Mouse (Mus musculus): ENCODE measurements around the gene Olfr943. TPM values are rescaled to one million over a fixed set of nuclear protein-coding genes. Genes with fewer than 3 reads are reported as not detected.

Gene Olfr943
- total RNA-seq (2023), result not detected

DNA sequence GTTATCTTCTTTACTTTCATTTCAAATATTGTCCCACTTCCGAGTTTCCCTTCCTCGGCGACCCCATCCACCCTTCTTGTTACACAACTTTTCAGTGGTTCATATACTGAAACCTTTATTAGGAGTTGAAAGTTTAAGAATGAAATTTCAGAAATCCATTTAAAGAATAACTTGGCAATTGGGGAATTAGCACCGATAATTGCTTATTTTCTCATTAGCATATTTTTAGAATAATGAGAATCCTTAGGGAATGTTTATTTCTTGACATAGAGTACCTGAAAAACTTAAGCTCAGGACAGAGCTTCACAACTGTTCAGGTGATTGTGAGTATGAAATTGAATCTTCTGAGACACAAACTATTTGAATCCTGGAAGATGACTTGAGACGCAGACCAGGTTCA, at the start of gene Olfr943:
TSS of gene Olfr943 (plus strand) at position 301 of the 400 bp plus-strand sequence.

DNA sequence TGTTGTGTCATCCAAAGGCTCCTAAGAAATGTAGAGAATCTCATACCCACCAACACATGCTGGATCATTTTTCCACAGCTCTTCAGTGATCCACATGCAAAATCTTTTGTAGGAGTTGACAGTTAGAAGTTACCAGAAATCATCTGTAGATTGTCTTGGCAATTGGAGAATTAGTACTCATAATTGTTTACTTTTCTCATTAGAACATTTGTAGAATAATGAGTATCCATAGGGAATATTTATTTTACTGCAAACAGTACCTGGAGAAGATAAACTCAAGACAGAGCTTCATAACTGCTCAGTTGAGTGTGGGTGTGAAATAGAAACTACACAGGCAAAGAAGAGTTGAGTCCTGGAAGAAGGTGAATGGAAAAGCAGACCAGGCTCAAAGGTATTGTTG, 38.3 kb upstream of the Olfr943 start, which contains the start of gene Olfr27:
TSS of gene Olfr27 (plus strand) at position 301 of the 400 bp plus-strand sequence.

DNA sequence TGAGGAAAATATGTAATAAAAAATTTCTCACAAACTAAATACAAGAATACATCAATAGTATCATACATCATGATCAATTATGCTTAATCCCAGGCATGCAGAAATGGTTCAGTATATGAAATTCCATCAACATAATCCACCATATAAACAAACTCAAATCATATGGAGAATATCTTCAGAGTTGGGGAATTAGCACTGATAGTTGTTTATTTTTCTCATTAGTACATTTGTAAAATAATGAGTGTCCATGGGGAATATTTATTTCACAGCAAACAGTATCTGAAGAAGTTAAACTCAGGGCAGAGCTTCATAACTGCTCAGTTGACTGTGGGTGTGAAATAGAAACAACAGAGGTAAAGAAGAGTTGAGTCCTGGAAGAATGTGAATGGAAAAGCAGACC, 35.5 kb downstream of the Olfr943 start, which contains the start of gene Olfr944:
TSS of gene Olfr944 (plus strand) at position 301 of the 400 bp plus-strand sequence.

Other genes starting within 250 kb of the Olfr943 start
- not detected for gene Olfr930, start 236.5 kb upstream of the Olfr943 start, total RNA-seq (2023)
- gene Olfr933, start 194.0 kb upstream of the Olfr943 start, total RNA-seq (2023), result not detected
- gene Olfr934, start 178.0 kb upstream of the Olfr943 start, total RNA-seq (2023), result not detected
- gene Olfr935, start 166.6 kb upstream of the Olfr943 start, total RNA-seq (2023), result not detected
- gene Olfr146, start 142.9 kb upstream of the Olfr943 start, total RNA-seq (2023), result not detected
- not detected for gene Olfr937, start 101.4 kb upstream of the Olfr943 start, total RNA-seq (2023)
- not detected for gene Olfr938, start 87.4 kb upstream of the Olfr943 start, total RNA-seq (2023)
- gene Olfr27, start 38.2 kb upstream of the Olfr943 start, total RNA-seq (2023), result not detected
- not detected for gene Olfr944, start 35.6 kb downstream of the Olfr943 start, total RNA-seq (2023)
- gene Olfr1537, start 83.7 kb downstream of the Olfr943 start, total RNA-seq (2023), result not detected
- not detected for gene Olfr945, start 110.5 kb downstream of the Olfr943 start, total RNA-seq (2023)
- gene Olfr948, start 159.7 kb downstream of the Olfr943 start, total RNA-seq (2023), result not detected
- gene Olfr951, start 221.1 kb downstream of the Olfr943 start, total RNA-seq (2023), result not detected